Mouse (Mus musculus) midbrain, embryonic 12.5 days (tissue): ENCODE data around the gene Slc6a5. TPM values are rescaled to one million over a fixed set of nuclear protein-coding genes. Genes with fewer than 3 reads are reported as not detected.
A peak's percentile ranks its signal among the peaks of the same experiment; 100 is the strongest.

Source experiments
- ATAC-seq: fragments of 200-750 bp; cut with Nextera tagmentation; 2 replicates; pipeline ENCODE4 v1.8.0; 2017; ENCODE audit warnings: low read depth, moderate TSS enrichment, moderate library complexity; ENCODE audit not compliant: low FRiP score
- H3K27ac ChIP-seq: fragments of 300-500 bp; sonication (generic); replicated peaks from 2 replicates; pipeline ENCODE4 v1.5.1; 2016; ENCODE audit warnings: mild to moderate bottlenecking
- H3K27me3 ChIP-seq: fragments of 300-500 bp; sonication (generic); 2 replicates; pipeline ENCODE4 v1.6.1; 2016; ENCODE audit warnings: mild to moderate bottlenecking
- H3K36me3 ChIP-seq: fragments of 300-500 bp; sonication (generic); 2 replicates; pipeline ENCODE4 v1.6.1; 2016
- H3K4me1 ChIP-seq: fragments of 300-500 bp; sonication (generic); 2 replicates; pipeline ENCODE4 v1.6.1; 2016
- H3K4me2 ChIP-seq: fragments of 300-500 bp; sonication (generic); replicated peaks from 2 replicates; pipeline ENCODE4 v1.6.1; 2016; ENCODE audit warnings: mild to moderate bottlenecking, moderate library complexity
- H3K4me3 ChIP-seq: fragments of 300-500 bp; sonication (generic); 2 replicates; pipeline ENCODE4 v1.5.1; 2016; ENCODE audit warnings: mild to moderate bottlenecking
- H3K9ac ChIP-seq: fragments of 300-500 bp; sonication (generic); replicated peaks from 2 replicates; pipeline ENCODE4 v1.6.1; 2016; ENCODE audit warnings: mild to moderate bottlenecking, moderate library complexity
- H3K9me3 ChIP-seq: fragments of 300-500 bp; sonication (generic); 2 replicates; pipeline ENCODE4 v1.6.1; 2016; ENCODE audit warnings: mild to moderate bottlenecking
- WGBS: fragments of 180-500 bp; shearing (Covaris S2); methylation state at CpG from one replicate; pipeline ENCODE4 v1.1.7; 2016; 5-methylcytosine and 5-hydroxymethylcytosine counted together
- polyA plus RNA-seq: library from polyadenylated mRNA; unstranded; fragments of >200 nt; fragmentation: Nextera tagmentation; extraction: Ambion mirVana; gene quantifications from 2 replicates; pipeline ENCODE4 v1.2.1, GENCODE M21; 2016

Slc6a5 gene
- polyA plus RNA-seq, 1 experiment from 2014 or later = 0.08 TPM

GRCm38 (mm10) chr7:49953546-49954181, 43.7 kb downstream of the Slc6a5 start:
- no peak overlapping the region for H3K4me3 ChIP-seq
- H3K4me1 ChIP-seq = no peaks in the 10 kb centered on the region
- H3K27me3 ChIP-seq = 0 out of 2 replicates have a peak, but pooled peaks cover 4% of the 10 kb centered on the region
- H3K27ac ChIP-seq = no peak overlapping the region
- H3K4me2 ChIP-seq = no peak overlapping the region
- no peaks in the 10 kb centered on the region for H3K36me3 ChIP-seq
- WGBS = 51% methylated on average over 4 of the region's 4 CpGs
- ATAC-seq = no peak
- no peaks in the 10 kb centered on the region for H3K9me3 ChIP-seq
- H3K9ac ChIP-seq = no peak overlapping the region

- 81% methylated on average over 7 of the region's 7 CpGs for WGBS
- no peak overlapping the region for H3K4me3 ChIP-seq
- H3K36me3 ChIP-seq = no peaks in the 10 kb centered on the region
- no peaks in the 10 kb centered on the region for H3K9me3 ChIP-seq
- ATAC-seq = no peak
- no peak overlapping the region for H3K9ac ChIP-seq
- no peak overlapping the region for H3K27ac ChIP-seq
- H3K4me2 ChIP-seq = no peak overlapping the region
- 0 out of 2 replicates have a peak, but pooled peaks cover 4% of the 10 kb centered on the region for H3K27me3 ChIP-seq
- H3K4me1 ChIP-seq = no peaks in the 10 kb centered on the region
Observed at GRCm38 (mm10) chr7:49954834-49955233, 44.9 kb downstream of the Slc6a5 start.

- ATAC-seq = no peak
- Histone ChIP-seq H3K27me3 (0 out of 2 replicates have a peak, but pooled peaks cover under 1% of the 10 kb centered on the region), H3K9ac (no peak overlapping the region), H3K36me3 (no peaks in the 10 kb centered on the region), H3K9me3 (no peaks in the 10 kb centered on the region), H3K4me1 (no peaks in the 10 kb centered on the region), H3K4me2 (no peak overlapping the region), H3K4me3 (no peak overlapping the region), H3K27ac (no peak overlapping the region)
- WGBS = 93% methylated on average over 3 of the region's 3 CpGs
Observed at GRCm38 (mm10) chr7:49957142-49957541, 47.2 kb downstream of the Slc6a5 start.

GRCm38 (mm10) chr7:49963764-49964163, 53.8 kb downstream of the Slc6a5 start:
- WGBS = 84% methylated on average over 2 of the region's 2 CpGs
- ATAC-seq = no peak
- H3K9ac ChIP-seq = no peak overlapping the region
- no peaks in the 10 kb centered on the region for H3K4me1 ChIP-seq
- H3K27me3 ChIP-seq = no peaks in the 10 kb centered on the region
- H3K4me3 ChIP-seq = no peak overlapping the region
- no peak overlapping the region for H3K4me2 ChIP-seq
- H3K27ac ChIP-seq = no peak overlapping the region
- H3K9me3 ChIP-seq = no peaks in the 10 kb centered on the region
- no peaks in the 10 kb centered on the region for H3K36me3 ChIP-seq

- peaks cover 30% of the 10 kb centered on the region for H3K27me3 ChIP-seq
- no peak overlapping the region for H3K4me2 ChIP-seq
- WGBS = 42% methylated on average over 4 of the region's 4 CpGs
- peaks cover under 1% of the 10 kb centered on the region; the same call in 1 of the 2 replicates for H3K4me1 ChIP-seq
- H3K4me3 ChIP-seq = no peak overlapping the region
- H3K36me3 ChIP-seq = no peaks in the 10 kb centered on the region
- H3K9me3 ChIP-seq = no peaks in the 10 kb centered on the region
- no peak overlapping the region for H3K27ac ChIP-seq
- no peak overlapping the region for H3K9ac ChIP-seq
- no peak for ATAC-seq
Observed at GRCm38 (mm10) chr7:49969516-49969915, 59.6 kb downstream of the Slc6a5 start.

GRCm38 (mm10) chr7:49974841-49975440, 65.0 kb downstream of the Slc6a5 start, which contains the start of gene Nell1:
Nell1 (plus strand) TSS chr7:49974864.
- under 1% methylated on average over 52 of the region's 52 CpGs for WGBS
- no peak within 1 kb of the TSS for H3K27ac ChIP-seq
- peak within 1 kb of the TSS; percentile 56 for H3K9ac ChIP-seq

GRCm38 (mm10) chr7:49975441-49976121, 65.6 kb downstream of the Slc6a5 start:
- WGBS = under 1% methylated on average over 39 of the region's 40 CpGs
- Histone ChIP-seq H3K9ac (peak overlapping the region; percentile 56; the same call in 1 of the 2 replicates), H3K4me3 (peak overlapping the region; percentile 57), H3K9me3 (no peaks in the 10 kb centered on the region), H3K36me3 (no peaks in the 10 kb centered on the region), H3K27ac (no peak overlapping the region), H3K4me1 (peaks cover 12% of the 10 kb centered on the region), H3K27me3 (peaks cover 89% of the 10 kb centered on the region), H3K4me2 (peak overlapping the region; percentile 99)
- ATAC-seq = peak; percentile 45; the same call in 1 of the 2 replicates

More at GRCm38 (mm10) chr7:49974841-49975440, 65.0 kb downstream of the Slc6a5 start, which contains the start of gene Nell1:
- peaks cover 12% of the 10 kb centered on the region for H3K4me1 ChIP-seq
- peaks cover 82% of the 10 kb centered on the region for H3K27me3 ChIP-seq
- no peaks in the 10 kb centered on the region for H3K9me3 ChIP-seq
- H3K4me3 ChIP-seq = peak within 1 kb of the TSS; percentile 57
- peak; percentile 69 for ATAC-seq
- H3K4me2 ChIP-seq = peak within 1 kb of the TSS; percentile 99
- H3K36me3 ChIP-seq = no peaks in the 10 kb centered on the region

GRCm38 (mm10) chr7:49981511-49982227, 71.7 kb downstream of the Slc6a5 start:
- Histone ChIP-seq H3K4me1 (peaks cover 8% of the 10 kb centered on the region), H3K9me3 (no peaks in the 10 kb centered on the region), H3K36me3 (no peaks in the 10 kb centered on the region), H3K27ac (no peak overlapping the region), H3K4me2 (no peak overlapping the region), H3K9ac (no peak overlapping the region), H3K27me3 (peaks cover 56% of the 10 kb centered on the region), H3K4me3 (no peak overlapping the region)
- peak; percentile 39 for ATAC-seq
- 6% methylated on average over 9 of the region's 9 CpGs for WGBS

GRCm38 (mm10) chr7:49984698-49985097, 74.8 kb downstream of the Slc6a5 start:
- Histone ChIP-seq H3K4me3 (no peak overlapping the region), H3K27ac (no peak overlapping the region), H3K27me3 (peaks cover 27% of the 10 kb centered on the region), H3K9ac (no peak overlapping the region), H3K36me3 (no peaks in the 10 kb centered on the region), H3K4me1 (peaks cover 8% of the 10 kb centered on the region), H3K4me2 (no peak overlapping the region), H3K9me3 (no peaks in the 10 kb centered on the region)
- no peak for ATAC-seq
- 22% methylated on average over 6 of the region's 6 CpGs for WGBS

- no peak overlapping the region for H3K9ac ChIP-seq
- no peak overlapping the region for H3K4me2 ChIP-seq
- WGBS = 92% methylated on average over 8 of the region's 8 CpGs
- H3K4me3 ChIP-seq = no peak overlapping the region
- H3K27me3 ChIP-seq = peaks cover 15% of the 10 kb centered on the region
- no peak for ATAC-seq
- no peak overlapping the region for H3K27ac ChIP-seq
- peaks cover 8% of the 10 kb centered on the region for H3K4me1 ChIP-seq
- H3K36me3 ChIP-seq = no peaks in the 10 kb centered on the region
- no peaks in the 10 kb centered on the region for H3K9me3 ChIP-seq
Observed at GRCm38 (mm10) chr7:49985947-49986346, 76.0 kb downstream of the Slc6a5 start.

- no peaks in the 10 kb centered on the region for H3K4me1 ChIP-seq
- H3K9ac ChIP-seq = no peak overlapping the region
- WGBS = 84% methylated on average over 4 of the region's 4 CpGs
- H3K4me3 ChIP-seq = no peak overlapping the region
- no peak for ATAC-seq
- H3K9me3 ChIP-seq = no peaks in the 10 kb centered on the region
- H3K36me3 ChIP-seq = no peaks in the 10 kb centered on the region
- no peak overlapping the region for H3K27ac ChIP-seq
- no peak overlapping the region for H3K4me2 ChIP-seq
- no peaks in the 10 kb centered on the region for H3K27me3 ChIP-seq
Observed at GRCm38 (mm10) chr7:49999321-49999720, 89.4 kb downstream of the Slc6a5 start.
